Mouse (Mus musculus): ENCODE measurements around the gene Svop. TPM values are rescaled to one million over a fixed set of nuclear protein-coding genes. Genes with fewer than 3 reads are reported as not detected.

The Svop gene
- total and polyA plus RNA-seq, 3 experiments = not detected

- no peak overlapping the region for H3K4me3 ChIP-seq (ENCODE audit: control insufficient read depth in 1 of 2, insufficient read depth in 1 of 2, low read depth in 2 of 2, low read length in 2 of 2)
- TF ChIP-seq NELFE (IDR thresholded peaks at IDR 0.05; ENCODE audit: low read depth, low read length) (no peak), ZKSCAN1 (IDR thresholded peaks at IDR 0.05; ENCODE audit: low read depth, low read length) (no peak), ELF1 (IDR thresholded peaks at IDR 0.05; ENCODE audit: low read depth, low read length) (no peak), TBP (IDR thresholded peaks at IDR 0.05; ENCODE audit: low read depth, low read length) (no peak), MEF2A (IDR thresholded peaks at IDR 0.05; ENCODE audit: extremely low read depth, insufficient replicate concordance, low read depth, low read length, poor library complexity, severe bottlenecking) (no peak), MAZ (IDR thresholded peaks at IDR 0.05; ENCODE audit: low read depth, low read length) (no peak), POLR2A (IDR thresholded peaks at IDR 0.05; ENCODE audit: control insufficient read depth in 1 of 2, insufficient read depth in 1 of 2, low read depth in 1 of 2, low read length in 2 of 2, poor library complexity in 1 of 2) (no peak), MAFK (IDR thresholded peaks at IDR 0.05; ENCODE audit: borderline replicate concordance, low read depth, low read length) (no peak), HCFC1 (IDR thresholded peaks at IDR 0.05; ENCODE audit: low read depth, low read length) (no peak)
These were observed 76.2 kb downstream of the Svop start for GRCm38 (mm10) chr5:114015121-114015520.

GRCm38 (mm10) chr5:114009049-114009448 lies 82.3 kb downstream of the Svop start:
- no peaks in the 10 kb centered on the region; a peak in 1 of 4 replicates for H3K36me3 ChIP-seq (ENCODE audit: control insufficient read depth in 1 of 2, insufficient read depth in 2 of 2, low read length in 2 of 2)
- no peaks in the 10 kb centered on the region for H3K79me2 ChIP-seq (ENCODE audit: control insufficient read depth, insufficient read depth, low read length, poor library complexity)
- no peak for DNase-seq (ENCODE audit: low read depth, low spot score)
- H3K9ac ChIP-seq (ENCODE audit: control insufficient read depth, low read depth, low read length, poor library complexity, severe bottlenecking) = no peak overlapping the region
- H3K27ac ChIP-seq (ENCODE audit: control insufficient read depth, low read depth, low read length) = no peak overlapping the region
- H3K4me3 ChIP-seq (ENCODE audit: control insufficient read depth in 1 of 2, insufficient read depth in 1 of 2, low read depth in 2 of 2, low read length in 2 of 2) = no peak overlapping the region
- no peaks in the 10 kb centered on the region for H3K27me3 ChIP-seq (ENCODE audit: control insufficient read depth in 1 of 2, insufficient read depth in 2 of 2, low read length in 2 of 2)
- H3K9me3 ChIP-seq (replicated peaks; ENCODE audit: insufficient read depth, low read length) = no peaks in the 10 kb centered on the region
- TF ChIP-seq CTCF (IDR thresholded peaks at IDR 0.05 in 2 of 3, conservative IDR thresholded peaks at IDR 0.05 in 1 of 3; ENCODE audit: control insufficient read depth in 1 of 3, insufficient read depth in 1 of 3, low read depth in 2 of 3, low read length in 3 of 3, poor library complexity in 1 of 3, severe bottlenecking in 1 of 3) = no peak
- TF ChIP-seq NRF1 (IDR thresholded peaks at IDR 0.05; ENCODE audit: insufficient read depth, low read depth, low read length, poor library complexity, severe bottlenecking) = no peak
- no peak for TF ChIP-seq MAZ (IDR thresholded peaks at IDR 0.05; ENCODE audit: low read depth, low read length)
- TF ChIP-seq TAL1 (IDR thresholded peaks at IDR 0.05; ENCODE audit: low read length) = no peak
- TF ChIP-seq TBP (IDR thresholded peaks at IDR 0.05; ENCODE audit: low read depth, low read length) = no peak
- TF ChIP-seq MAX (IDR thresholded peaks at IDR 0.05; ENCODE audit: low read length) = no peak
- TF ChIP-seq NELFE (IDR thresholded peaks at IDR 0.05; ENCODE audit: low read depth, low read length) = no peak
- no peak for TF ChIP-seq KAT2A (conservative IDR thresholded peaks at IDR 0.05; ENCODE audit: low read depth, low read length)
- no peak for TF ChIP-seq E2F4 (IDR thresholded peaks at IDR 0.05; ENCODE audit: borderline replicate concordance, low read depth, low read length)
- TF ChIP-seq GABPA (IDR thresholded peaks at IDR 0.05; ENCODE audit: low read depth, low read length) = no peak
- no peak for TF ChIP-seq POLR2AphosphoS2 (IDR thresholded peaks at IDR 0.05; ENCODE audit: low read length)
- TF ChIP-seq MXI1 (IDR thresholded peaks at IDR 0.05; ENCODE audit: low read depth, low read length) = no peak
- no peak for TF ChIP-seq ZC3H11A (IDR thresholded peaks at IDR 0.05; ENCODE audit: low read depth, low read length)
- H3K4me1 ChIP-seq (ENCODE audit: control insufficient read depth in 1 of 2, insufficient read depth in 2 of 2, low read length in 2 of 2) = 0 out of 4 replicates have a peak, but pooled peaks cover 0 to 4% of the 10 kb centered on the region in 2 experiments

More at GRCm38 (mm10) chr5:114015121-114015520, 76.2 kb downstream of the Svop start:
- no peak overlapping the region for H3K27ac ChIP-seq (ENCODE audit: control insufficient read depth, low read depth, low read length)
- H3K79me2 ChIP-seq (ENCODE audit: control insufficient read depth, insufficient read depth, low read length, poor library complexity) = no peaks in the 10 kb centered on the region
- no peak for DNase-seq (ENCODE audit: low read depth, low spot score)
- no peak overlapping the region for H3K9ac ChIP-seq (ENCODE audit: control insufficient read depth, low read depth, low read length, poor library complexity, severe bottlenecking)
- no peaks in the 10 kb centered on the region for H3K4me1 ChIP-seq (ENCODE audit: control insufficient read depth in 1 of 2, insufficient read depth in 2 of 2, low read length in 2 of 2)
- no peaks in the 10 kb centered on the region for H3K27me3 ChIP-seq (ENCODE audit: control insufficient read depth in 1 of 2, insufficient read depth in 2 of 2, low read length in 2 of 2)
- H3K9me3 ChIP-seq (replicated peaks; ENCODE audit: insufficient read depth, low read length) = no peaks in the 10 kb centered on the region
- H3K36me3 ChIP-seq (ENCODE audit: control insufficient read depth in 1 of 2, insufficient read depth in 2 of 2, low read length in 2 of 2) = no peaks in the 10 kb centered on the region
